Mouse (Mus musculus) heart, postnatal 10 days (tissue): ENCODE measurements around the gene Fbxw8. TPM values are rescaled to one million over a fixed set of nuclear protein-coding genes. Genes with fewer than 3 reads are reported as not detected.

ENCODE experiments used
- DNase-seq, 2 experiments: peaks; one replicate each; pipeline ENCODE4 v3.0.0; 2021
- intact Hi-C: fragments of 180-260 bp; cut with DNase I; formaldehyde crosslinking; loops from one replicate; pipeline ENCODE4 v1.15.1; 2025
- total RNA-seq, 2 experiments: library from RNA; stranded (reverse); gene quantifications; 2 replicates each; pipeline ENCODE4 v1.2.3; 2021

Gene Fbxw8
- total RNA-seq = 10 to 100 TPM; 50.1 to 58.1 TPM

DNA sequence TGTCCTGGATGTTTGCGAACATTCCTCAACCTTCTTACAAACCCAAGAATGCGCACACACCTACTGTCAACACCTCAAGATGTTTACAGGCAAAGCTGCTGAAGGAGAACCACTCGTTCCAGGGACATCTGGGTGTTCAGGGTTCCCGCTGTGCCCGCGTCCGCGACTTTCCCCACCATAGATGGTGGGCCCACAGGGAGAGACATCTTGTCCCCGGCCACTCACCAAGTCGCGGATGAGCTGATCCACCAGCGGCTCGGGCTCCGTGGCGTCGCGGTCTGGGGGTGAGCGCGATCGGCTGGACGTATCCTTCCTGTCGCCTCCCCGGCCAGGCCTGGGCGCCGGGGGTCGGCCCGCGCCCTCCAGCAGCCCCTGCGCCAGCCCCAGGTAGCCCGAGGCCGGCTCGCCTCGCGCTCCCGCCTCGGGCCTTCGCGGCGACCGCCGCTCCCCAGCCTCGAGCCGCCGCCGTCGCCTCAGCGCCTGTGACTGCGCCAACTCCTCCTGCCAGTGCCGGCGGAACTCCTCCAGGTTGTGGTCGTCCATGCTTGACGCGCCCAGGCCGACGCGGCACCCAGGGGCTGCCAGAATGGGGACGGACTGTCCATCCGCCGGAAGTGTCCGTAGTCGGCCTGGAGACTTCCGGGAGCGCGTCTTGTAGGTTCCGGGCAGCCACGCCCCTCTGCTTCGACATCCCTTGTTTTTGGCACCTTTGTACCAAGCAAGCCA is at the start of gene Fbxw8:
Gene Fbxw8 (minus strand): TSS at position 626 of the 726 bp plus-strand sequence.
- DNase-seq = peak; percentile 89 to 94
- intact Hi-C loops = no loop called here

DNA sequence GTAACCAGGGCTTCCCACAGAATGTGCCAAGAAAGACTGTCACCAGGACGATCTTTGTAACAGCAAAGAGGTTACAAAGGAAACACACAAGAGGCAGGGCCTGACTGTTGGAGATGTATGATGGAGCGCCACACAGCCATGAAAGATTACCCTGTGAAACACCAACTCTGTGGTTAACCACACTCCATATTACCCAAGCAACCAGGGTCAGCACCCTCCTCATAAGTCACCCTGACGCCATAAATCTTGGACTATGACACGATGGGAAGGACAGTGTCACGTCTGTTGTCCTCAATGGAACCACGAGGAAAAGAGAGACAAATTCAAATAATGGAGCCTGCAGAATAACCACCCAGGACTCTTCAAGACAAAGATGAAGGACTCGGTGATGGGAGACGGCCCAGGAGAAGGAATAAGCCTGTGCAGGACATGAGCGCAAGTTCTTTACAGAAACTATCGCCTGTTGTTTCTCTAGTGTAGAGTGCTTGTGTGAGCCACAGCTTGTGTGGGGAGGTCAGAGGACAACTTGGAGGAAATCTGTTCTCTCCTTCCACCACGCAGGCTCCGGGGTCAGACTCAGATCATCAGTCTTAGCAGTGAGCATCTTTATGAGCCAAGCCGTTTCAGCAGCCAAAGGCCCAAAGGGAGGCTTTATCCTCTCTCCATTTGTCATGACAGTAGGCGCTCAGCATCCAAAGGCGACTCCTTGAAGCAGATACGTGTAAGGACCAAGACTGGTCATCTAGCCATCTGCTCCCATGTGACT is 49.6 kb upstream of the Fbxw8 start:
- DNase-seq = no peak
- intact Hi-C loops = no loop called here

DNA sequence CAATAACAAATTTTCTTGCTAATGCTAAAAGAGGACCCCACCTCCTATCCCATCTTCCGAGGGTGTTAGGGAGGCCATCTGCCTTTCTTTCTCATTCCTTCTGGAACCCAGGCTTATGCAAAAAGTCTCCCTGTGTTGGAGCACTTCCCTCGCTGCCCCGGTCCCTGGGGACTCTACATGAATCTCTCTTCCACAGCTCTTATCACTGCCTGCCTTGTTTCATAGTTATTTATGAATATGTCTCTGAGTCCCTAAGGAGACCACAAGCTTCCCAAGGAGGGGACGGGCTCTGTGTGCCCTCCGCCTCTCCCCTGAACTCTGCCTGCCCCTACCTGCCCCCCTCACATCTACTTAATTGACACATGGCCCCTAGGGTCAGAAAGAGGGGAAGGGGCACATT is 44.4 kb upstream of the Fbxw8 start:
- intact Hi-C loops = no loop called here
- no peak for DNase-seq

DNA sequence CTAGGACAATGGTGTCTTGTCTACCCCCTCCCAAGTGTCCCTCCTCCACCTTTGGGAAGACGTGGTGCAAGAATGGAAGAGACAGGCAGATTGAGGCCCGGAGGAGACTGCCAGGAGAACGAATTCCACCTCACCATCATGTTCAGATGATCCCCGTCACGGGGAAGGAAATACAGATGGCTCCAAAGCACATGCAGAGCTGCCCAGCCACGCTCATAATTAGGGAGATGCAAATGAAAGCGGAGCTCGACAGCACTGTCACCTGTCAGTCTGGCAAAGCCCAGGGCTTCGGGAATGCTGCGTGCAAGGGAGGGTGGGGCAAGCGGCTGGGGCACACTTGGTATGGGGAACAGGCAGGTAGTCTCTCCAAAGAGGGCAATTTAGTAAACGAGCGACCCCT is 42.2 kb upstream of the Fbxw8 start:
- no peak for DNase-seq
- intact Hi-C loops = no loop called here

DNA sequence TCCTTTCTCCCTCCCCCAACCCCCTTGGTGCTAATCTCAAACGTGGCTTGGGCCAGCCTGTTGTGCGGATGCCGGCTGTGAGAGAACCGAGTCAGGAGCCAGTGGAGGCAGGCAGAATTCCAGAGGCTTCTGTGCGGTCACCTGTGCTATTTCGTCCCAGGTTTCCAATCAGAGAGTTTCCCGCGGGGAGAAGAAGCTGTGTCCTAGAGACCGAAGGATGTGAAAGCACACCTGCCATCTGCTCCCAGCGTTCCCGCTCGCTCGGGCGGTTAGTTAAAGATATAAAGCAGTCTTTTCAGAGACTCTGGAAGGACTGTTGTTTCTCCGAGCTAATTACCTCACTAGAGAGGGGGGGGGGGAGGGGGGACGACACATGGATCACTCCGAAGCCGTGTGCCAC is 37.0 kb upstream of the Fbxw8 start:
- intact Hi-C loops = no loop called here
- no peak for DNase-seq

DNA sequence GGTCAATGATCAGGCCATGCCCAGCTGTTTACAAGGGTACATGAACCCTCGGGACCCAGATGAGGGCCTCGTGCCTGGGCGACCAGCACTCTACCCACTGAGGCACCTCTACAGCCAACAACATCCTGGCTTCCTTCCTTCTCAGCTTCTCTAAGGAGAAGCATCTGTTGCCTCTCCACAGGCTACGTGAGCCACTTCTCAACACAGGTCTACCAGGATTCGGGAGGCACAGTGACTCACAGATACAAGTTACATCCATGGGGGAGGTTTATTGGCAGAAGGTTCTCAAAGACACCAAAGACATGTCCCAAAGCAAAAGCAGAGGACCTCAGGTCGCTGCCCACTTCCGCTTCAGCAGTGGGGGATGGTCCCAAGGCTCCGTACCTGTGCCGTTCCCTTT is 35.2 kb upstream of the Fbxw8 start:
- no peak for DNase-seq

DNA sequence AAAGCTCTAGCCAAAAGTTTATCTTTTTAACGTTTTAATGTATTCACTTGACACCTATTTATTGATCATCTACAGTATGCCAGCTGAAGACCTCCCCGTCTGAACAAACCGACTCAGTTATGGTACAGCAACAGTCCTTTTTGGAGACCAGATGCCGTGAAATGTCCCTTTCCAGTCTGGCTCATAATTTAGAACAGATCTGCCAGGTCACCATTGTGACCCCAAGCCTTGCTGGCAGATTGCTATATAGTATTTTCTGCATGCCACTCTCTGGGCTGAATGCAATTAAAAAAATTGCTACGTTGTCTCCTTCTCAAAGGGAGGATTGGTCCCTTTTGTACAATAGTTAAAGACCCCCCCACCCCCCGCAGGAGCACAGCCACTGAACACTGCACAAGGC is 33.1 kb upstream of the Fbxw8 start:
- no peak for DNase-seq
- intact Hi-C loops = no loop called here

More for the DNA sequence above, 35.2 kb upstream of the Fbxw8 start:
- intact Hi-C loops = no loop called here

DNA sequence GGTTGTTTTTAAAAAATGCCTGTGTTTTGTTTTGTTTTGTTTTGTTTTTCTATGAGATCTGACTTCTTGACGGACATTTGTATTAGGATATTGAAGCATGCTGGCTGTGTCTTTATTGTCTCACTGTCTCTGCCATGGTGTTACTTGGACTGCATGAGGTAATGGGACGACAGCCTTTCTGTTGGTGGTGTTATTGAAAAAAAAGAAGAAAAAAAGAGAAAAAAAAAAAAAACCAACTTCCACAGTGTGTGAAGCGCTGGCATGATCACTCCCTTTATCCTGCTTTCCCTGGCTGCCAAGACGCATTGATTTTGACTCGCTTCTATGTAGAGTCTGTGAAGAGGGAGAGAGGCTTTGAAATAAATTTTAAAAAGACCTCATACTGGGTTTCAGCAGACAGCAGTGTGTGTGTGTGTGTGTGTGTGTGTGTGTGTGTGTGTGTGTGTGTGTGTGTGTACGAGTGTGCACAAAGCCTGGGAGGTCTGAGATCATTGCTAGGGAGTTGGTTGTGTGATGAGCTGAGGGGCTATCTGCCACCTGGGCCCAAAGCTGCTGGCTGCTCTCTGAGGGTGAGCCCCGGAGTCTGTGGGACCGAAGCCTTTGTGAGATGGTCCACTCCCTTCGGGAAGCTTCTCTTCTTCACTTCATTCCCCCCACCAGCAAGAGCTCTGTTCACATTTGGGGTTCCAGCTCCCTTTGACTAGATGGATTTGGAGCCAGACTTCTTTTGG is 31.8 kb upstream of the Fbxw8 start:
- intact Hi-C loops = no loop called here
- DNase-seq = no peak

DNA sequence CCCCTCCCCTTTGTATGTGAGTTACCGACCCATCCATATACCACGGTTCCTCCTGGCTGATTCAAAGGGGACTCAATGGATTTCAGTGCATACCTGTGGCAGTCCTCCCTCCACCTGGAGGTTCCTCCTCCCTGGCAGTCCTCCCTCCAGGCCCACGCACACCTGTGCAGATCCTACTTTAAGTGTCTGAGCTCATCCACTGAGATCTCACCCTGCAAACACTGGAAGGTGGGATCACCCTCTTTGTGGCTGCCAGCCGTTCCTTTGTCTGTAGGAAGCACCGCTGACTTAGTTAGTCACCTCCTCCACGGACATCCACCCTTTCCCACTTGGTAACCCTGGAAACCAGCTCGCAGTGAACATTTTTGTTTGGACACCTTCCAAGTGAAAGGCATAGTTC is 22.4 kb upstream of the Fbxw8 start:
- intact Hi-C loops = no loop called here
- no peak for DNase-seq

DNA sequence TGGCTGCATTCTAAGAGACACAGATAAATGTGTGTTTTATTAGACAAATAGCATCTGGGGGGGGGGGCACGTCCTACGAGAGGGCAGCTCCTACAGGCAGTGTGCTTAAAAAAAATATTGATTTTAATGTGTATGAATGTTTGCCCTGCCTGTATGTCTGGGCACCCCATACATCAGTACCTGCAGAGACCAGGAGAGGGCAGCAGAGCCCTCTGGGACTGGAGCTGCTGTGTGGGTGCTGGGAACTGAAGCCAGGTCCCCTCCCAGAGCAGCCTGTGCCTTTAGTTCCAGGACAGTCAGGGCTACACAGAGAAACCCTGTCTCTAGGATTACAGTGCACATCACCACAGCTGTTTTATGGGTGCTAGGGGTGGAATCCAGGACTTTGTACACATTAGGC is 19.9 kb upstream of the Fbxw8 start:
- DNase-seq = no peak
- intact Hi-C loops = no loop called here

DNA sequence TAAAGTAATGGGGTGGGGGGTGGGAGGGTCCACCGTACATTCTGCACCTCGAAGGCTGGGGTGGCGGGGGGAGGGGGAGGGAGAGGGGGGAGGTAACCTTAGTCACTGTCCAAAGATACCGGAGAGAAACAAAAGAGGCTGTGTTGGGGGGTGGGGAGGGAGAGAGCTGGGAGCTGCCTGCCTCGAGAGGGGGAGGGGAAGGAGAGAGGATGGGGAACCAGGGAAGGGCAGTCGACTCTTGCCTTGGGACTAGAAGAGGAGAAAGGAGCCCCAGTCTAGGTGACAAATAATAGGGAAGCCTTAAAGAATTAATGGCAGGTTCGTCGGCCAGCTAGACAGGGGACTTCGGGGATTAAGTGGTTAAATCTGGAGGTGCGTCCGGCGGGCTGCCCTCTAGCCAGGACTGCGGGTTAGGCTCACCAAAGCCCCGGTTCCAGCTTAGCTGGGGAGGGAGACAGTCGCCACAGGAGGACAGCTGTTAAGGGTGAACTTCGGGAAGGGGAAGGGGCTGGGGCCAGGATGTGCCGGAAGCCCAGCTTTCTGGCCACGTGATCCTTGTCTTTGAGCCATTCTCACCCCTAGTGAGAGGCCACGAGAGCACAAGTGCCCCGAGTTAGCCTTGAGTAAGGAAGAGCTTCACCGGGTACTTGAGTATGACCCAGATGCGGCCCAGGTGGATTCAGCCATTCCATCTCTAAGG is 19.2 kb upstream of the Fbxw8 start:
- intact Hi-C loops = loop anchor here (5.0 kb wide), 1 partner anchor 73 kb away; the partner anchor contains the start of genes 2410131K14Rik and Rnft2
- no peak for DNase-seq

DNA sequence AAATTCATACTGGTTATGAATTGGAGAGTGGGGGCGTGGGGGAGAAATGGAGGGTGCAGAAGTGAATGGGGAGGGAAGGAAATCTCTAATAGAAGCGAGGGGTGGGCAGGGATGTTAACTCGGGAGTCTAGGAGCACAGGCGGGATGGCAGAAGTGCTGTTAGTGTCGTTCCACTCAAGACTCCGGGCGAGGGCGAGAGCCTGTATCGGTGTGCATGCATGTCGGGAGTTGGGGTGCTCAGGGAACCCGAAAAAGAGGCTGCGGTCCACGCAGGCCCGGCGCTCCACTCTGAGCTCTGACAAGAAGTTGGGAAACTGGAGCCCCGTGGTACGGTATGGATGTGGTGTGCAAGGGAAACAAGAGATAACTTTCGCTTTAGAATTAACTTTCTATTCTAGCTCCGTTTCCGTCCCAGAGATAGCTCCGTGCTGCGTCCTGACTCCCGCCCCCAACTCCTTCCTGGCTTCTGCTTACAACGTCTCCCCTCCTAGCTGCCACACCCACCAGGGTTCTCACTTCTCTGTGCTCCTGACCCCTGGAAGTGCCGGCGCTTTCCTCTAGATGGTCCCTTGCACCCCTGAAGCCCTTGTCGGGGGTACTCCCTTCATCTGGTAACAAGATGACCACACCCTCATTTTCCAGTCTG is 16.9 kb upstream of the Fbxw8 start:
- intact Hi-C loops = loop anchor here (5.0 kb wide), 1 partner anchor 75 kb away; the partner anchor contains the start of genes 2410131K14Rik and Rnft2
- DNase-seq = no peak

DNA sequence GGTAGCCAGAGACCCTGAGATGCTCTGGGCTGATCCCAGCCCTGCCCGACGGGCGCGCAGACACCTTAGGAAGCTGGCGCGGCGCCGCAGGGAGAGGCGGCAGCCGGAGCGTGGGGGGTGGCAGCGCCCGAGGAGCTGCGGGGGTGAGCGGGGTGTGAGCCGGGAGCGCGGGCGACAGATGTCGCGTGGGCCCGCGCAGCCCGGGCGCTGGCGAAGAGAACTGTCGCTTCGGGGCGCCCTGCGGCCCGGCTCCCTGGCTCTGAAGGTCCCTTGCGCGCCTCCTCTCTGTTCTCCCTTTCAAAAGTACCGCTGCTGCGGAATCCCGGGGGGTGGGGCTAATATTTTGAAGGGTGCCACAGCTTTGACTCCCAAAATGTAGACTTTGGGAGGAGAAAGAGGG is 16.4 kb upstream of the Fbxw8 start:
- intact Hi-C loops = loop anchor here (5.0 kb wide), 1 partner anchor 76 kb away; the partner anchor contains the start of genes 2410131K14Rik and Rnft2
- DNase-seq = no peak

DNA sequence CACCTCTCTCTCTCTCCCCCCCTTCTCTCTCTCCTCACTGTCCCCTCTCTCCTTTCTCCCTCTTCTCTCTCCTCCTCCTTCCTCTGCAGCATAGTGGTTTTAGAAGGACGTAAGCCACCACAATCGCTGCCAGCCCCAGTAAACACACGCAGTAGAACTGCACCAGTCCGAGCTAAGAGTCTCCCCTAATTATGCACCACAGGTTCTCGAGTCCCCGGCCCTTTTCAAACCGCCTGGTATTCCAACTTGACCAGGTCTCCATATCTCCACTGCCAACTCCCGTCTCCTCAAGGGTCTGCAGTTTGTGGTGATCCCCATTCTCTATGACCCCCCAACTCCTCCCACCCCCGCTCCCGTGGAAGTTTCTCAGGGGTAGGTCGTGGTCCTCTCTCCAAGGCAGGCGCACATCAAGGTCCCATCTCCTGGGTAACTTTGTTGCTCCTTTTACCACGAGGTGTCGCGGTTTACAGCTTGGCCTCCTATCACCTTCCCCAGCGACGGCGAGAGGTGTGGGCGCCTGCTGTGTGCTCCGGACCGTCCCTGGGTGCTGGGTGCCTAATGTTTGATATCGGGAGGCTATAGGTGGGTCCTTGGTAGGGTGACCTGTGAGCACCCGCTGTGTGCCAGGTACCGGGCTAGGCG is 15.7 kb upstream of the Fbxw8 start:
- intact Hi-C loops = loop anchor here (5.0 kb wide), 1 partner anchor 76 kb away; the partner anchor contains the start of genes 2410131K14Rik and Rnft2
- peak; percentile 40 to 43 for DNase-seq

DNA sequence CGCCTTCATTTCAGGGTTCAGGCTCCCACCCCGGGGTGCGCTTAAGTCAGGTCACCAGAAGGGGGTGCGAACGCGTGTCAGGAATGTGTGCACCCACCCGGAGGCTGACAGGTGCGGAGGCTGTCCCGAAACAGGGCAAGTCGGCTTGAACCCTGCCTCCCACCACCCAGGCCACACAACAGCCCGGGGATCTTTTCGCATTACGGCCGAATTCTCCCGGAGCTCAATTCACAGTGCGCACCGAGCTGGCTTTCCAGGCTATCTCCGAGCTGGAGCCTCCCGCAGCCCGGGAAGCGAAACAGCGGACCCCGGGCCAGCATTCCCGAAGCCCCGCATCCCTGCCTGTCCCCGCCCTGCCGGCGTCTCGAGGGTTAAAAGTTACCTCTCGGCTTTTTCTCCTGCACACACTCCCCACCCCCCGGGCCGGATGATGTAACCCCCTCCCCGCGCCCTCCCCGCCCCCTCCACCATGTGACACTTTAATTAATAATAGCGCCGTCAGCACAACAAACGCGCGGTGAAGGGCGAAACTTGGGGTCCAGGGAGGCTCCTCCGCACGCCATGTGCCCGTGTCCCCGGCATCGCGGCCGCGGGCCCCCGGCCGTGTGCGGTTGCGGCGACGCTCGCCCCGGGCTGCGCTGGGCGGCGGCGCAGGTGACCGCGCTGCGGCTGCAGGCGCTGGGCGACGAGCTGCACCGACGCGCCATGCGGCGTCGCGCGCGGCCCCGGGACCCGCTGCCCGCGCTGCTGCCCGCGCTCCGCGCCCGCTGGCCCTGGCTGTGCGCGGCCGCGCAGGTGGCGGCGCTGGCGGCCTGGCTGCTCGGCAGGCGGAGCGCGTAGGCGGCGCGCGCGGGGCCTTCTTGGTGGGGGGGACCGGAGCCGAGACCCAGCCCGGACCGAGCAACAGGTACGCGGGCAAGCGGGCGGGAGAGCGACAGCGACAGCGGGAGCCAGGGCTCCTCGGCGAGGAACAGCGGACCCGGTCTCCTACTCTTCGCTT is 14.3 kb upstream of the Fbxw8 start:
- peak in 1 of 2 experiments; percentile 12 for DNase-seq
- intact Hi-C loops = loop anchor here (5.0 kb wide), 1 partner anchor 78 kb away; the partner anchor contains the start of genes 2410131K14Rik and Rnft2

DNA sequence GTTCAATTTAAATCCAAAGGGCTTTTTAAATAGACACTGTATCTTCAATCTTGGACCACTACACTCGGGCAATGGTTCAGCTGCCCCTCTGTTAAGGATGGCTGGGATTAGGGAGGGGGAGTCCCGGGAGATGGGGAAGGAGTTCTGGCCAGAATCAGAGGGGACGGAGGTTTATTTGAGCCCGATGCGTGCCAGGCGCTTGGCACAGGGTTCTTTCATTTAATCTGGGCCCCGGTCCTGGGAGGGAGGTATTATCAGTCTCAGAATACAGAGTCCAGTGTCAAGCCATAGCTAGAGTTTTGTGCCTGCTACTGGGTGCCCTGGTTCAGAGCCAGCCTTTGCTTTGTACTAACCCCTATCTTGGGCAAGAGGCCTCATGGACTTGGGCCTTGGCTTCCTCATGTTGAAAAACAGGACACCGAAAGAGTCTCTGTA is 12.3 kb upstream of the Fbxw8 start:
- no peak for DNase-seq
- intact Hi-C loops = no loop called here

DNA sequence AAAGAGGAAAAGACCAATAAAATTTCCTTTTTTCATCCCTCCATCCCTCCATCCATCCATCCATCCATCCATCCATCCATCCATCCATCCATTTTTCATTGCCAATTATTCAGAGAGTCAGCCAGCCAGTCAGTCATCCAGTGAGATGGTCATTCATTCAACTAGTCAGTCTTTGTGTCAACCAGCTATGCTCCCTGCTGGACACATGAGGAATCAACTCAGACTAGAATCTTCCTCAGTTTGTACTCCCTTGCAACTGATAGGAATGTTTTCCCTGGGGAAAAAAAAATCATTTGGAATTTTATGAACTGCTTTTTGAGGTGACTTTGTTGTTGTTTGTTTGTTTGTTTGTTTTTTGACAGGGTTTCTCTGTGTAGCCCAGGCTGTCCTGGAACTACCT is 10.2 kb upstream of the Fbxw8 start:
- intact Hi-C loops = no loop called here
- DNase-seq = no peak

DNA sequence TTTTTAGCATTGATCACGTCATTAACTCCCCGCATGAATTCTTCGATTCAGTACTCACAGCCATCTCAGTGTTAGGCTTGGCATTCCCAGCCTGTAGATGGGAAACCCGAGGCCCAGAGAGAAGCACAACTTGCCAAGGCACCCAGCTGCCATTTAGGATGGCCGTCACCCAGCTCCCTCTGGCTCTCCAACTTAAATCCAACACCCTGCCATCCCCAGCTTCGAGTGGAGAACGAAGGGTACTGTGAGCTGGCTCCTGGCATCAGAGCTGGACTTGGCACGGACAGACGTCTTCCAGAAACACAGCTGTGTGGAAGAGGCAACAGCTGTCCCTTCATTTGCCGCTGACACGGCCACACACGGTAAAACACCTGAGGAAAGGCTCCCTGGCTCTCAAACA is 9.3 kb upstream of the Fbxw8 start, which contains the start of gene Hrk:
Gene Hrk (plus strand): TSS at position 68 of the 400 bp plus-strand sequence.
- no peak for DNase-seq
- intact Hi-C loops = no loop called here
